Mouse (Mus musculus) ES-E14 (cell line): ENCODE measurements around the gene Letm1. TPM values are rescaled to one million over a fixed set of nuclear protein-coding genes. Genes with fewer than 3 reads are reported as not detected.
A peak's percentile ranks its signal among the peaks of the same experiment; 100 is the strongest.

Experiments used
- DNase-seq: peaks from one replicate; pipeline ENCODE4 v3.0.0-alpha.2; 2013; ENCODE audit warnings: low read depth, low spot score
- H3K27ac ChIP-seq: 2 replicates; pipeline ENCODE4 v1.5.1; 2012; ENCODE audit warnings: low read depth, mild to moderate bottlenecking, low read length, moderate library complexity, mixed read lengths; ENCODE audit not compliant: poor library complexity, insufficient read depth, severe bottlenecking
- H3K36me3 ChIP-seq: 2 replicates; pipeline ENCODE4 v1.6.1; 2012; ENCODE audit warnings: mild to moderate bottlenecking, low read length, moderate library complexity, mixed read lengths; ENCODE audit not compliant: control insufficient read depth, poor library complexity, insufficient read depth, severe bottlenecking
- H3K4me1 ChIP-seq, 2 experiments: fragments of 150-350 bp in 1 of 2; sonication (generic) in 1 of 2; 2 replicates each; pipeline ENCODE4 v1.6.1; 2012; ENCODE audit warnings: low read length in 2 of 2, mild to moderate bottlenecking in 1 of 2, mixed read lengths in 1 of 2; ENCODE audit not compliant: control insufficient read depth in 2 of 2, insufficient read depth in 2 of 2, poor library complexity in 1 of 2
- H3K4me3 ChIP-seq, 2 experiments: fragments of 150-350 bp in 1 of 2; sonication (generic) in 1 of 2; 2 replicates each; pipeline ENCODE4 v1.5.1; 2012; ENCODE audit warnings: low read length in 2 of 2, low read depth in 1 of 2, mild to moderate bottlenecking in 1 of 2, mixed read lengths in 1 of 2; ENCODE audit not compliant: insufficient read depth in 1 of 2, poor library complexity in 1 of 2, severe bottlenecking in 1 of 2
- H3K9ac ChIP-seq: 2 replicates; pipeline ENCODE4 v1.6.1; 2012; ENCODE audit warnings: low read depth, mild to moderate bottlenecking, low read length, mixed read lengths; ENCODE audit not compliant: poor library complexity, insufficient read depth, severe bottlenecking
- H3K9me3 ChIP-seq: fragments of 150-350 bp; sonication (generic); 2 replicates; pipeline ENCODE4 v1.6.1; 2012; ENCODE audit warnings: low read depth, mild to moderate bottlenecking, low read length; ENCODE audit not compliant: control insufficient read depth, insufficient read depth
- CHD2 ChIP-seq: IDR thresholded peaks from 2 replicates; pipeline ENCODE4 v1.6.1; 2014; ENCODE audit warnings: mild to moderate bottlenecking, low read depth, low read length, inconsistent platforms
- HCFC1 ChIP-seq: IDR thresholded peaks from 2 replicates; pipeline ENCODE4 v1.6.1; 2012; ENCODE audit warnings: low read length, inconsistent platforms, borderline replicate concordance; ENCODE audit not compliant: insufficient read depth
- MAFK ChIP-seq: IDR thresholded peaks from 2 replicates; pipeline ENCODE4 v1.6.1; 2014; ENCODE audit warnings: mild to moderate bottlenecking, low read depth, low read length, inconsistent platforms; ENCODE audit not compliant: insufficient read depth
- ZC3H11A ChIP-seq: IDR thresholded peaks from 2 replicates; pipeline ENCODE4 v1.6.1; 2012; ENCODE audit warnings: low read depth, mild to moderate bottlenecking, inconsistent platforms, low read length, borderline replicate concordance
- ZNF384 ChIP-seq: IDR thresholded peaks from 2 replicates; pipeline ENCODE4 v1.6.1; 2012; ENCODE audit warnings: low read depth, low read length, inconsistent platforms
- in situ Hi-C, 2 experiments: fragments of 600-800 bp; cut with MboI; formaldehyde crosslinking; loops; one replicate each; pipeline ENCODE4 v1.15.1; 2025; ENCODE audit warnings: low sequenced_read_pairs in 2 of 2, inconsistent platforms in 1 of 2; ENCODE audit not compliant: unreplicated experiment in 2 of 2
- total RNA-seq: library from RNA; depleted of rRNA; stranded (reverse); fragments of 300-350 nt; gene quantifications from 2 replicates; pipeline ENCODE4 v1.2.3, GENCODE M21; 2012

Letm1 gene
- total RNA-seq, 1 experiment: 36.5 TPM

DNA sequence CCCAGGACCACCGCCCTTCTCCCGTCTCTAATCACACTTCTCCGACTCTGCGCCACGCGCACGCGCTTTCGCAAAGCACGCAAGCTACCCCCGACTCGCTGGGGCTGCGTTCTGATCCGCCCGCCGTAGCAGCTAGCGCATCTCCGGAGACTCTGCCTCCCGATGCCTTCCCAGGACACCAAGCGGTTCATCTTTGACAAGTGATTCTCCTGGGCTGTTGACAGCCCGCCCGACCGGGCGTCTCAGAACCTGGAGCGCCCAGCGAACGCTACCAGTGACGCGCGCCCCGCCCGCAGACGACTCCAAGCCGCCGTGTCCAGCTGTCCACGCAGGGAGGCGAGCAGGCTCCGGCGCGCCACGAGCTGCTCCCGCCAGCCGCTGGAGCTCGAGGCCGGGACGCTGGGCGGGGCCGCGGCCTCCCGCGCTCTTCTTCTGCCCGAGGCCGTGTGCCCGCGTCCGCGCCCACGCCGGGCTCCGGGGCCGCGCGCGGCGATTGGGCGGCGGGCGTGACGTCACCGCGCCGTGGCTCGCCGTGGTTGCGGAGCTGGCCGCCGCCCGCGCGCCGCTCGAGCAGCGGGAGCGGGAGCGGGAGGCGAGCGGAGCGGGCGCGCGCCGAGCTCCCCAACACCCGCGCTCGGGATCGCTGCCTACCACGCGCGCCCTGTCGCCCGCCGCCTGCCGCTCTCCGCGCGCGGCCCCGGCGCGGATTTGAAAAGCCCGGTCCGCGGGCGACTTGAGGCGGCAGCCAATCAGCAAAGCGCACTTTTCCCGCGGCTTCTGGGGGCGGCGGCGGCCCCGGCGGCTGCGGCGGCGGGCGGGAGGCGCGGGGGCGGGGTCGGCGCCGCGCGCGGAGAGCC lies 37.5 kb upstream of the Letm1 start, which contains the start of gene Nsd2:
TSS of gene Nsd2 (plus strand) at position 850 of the 857 bp plus-strand sequence.
- H3K4me3 ChIP-seq: peak within 1 kb of the TSS; percentile 86 to 100
- TF ChIP-seq CHD2: no peak
- no peak for TF ChIP-seq MAFK
- no peak for TF ChIP-seq ZNF384
- no peak for TF ChIP-seq ZC3H11A
- no peak for TF ChIP-seq HCFC1
- peak; percentile 38 for DNase-seq
- H3K36me3 ChIP-seq: no peaks in the 10 kb centered on the region
- H3K9ac ChIP-seq: peak within 1 kb of the TSS; percentile 98
- in situ Hi-C loops: no loop called here
- peaks cover 2 to 12% of the 10 kb centered on the region in 2 experiments; a peak in 1 of 4 replicates for H3K4me1 ChIP-seq
- H3K27ac ChIP-seq: 0 out of 2 replicates have a peak within 1 kb of the TSS, but pooled peaks have one; percentile 27
- H3K9me3 ChIP-seq: no peaks in the 10 kb centered on the region

DNA sequence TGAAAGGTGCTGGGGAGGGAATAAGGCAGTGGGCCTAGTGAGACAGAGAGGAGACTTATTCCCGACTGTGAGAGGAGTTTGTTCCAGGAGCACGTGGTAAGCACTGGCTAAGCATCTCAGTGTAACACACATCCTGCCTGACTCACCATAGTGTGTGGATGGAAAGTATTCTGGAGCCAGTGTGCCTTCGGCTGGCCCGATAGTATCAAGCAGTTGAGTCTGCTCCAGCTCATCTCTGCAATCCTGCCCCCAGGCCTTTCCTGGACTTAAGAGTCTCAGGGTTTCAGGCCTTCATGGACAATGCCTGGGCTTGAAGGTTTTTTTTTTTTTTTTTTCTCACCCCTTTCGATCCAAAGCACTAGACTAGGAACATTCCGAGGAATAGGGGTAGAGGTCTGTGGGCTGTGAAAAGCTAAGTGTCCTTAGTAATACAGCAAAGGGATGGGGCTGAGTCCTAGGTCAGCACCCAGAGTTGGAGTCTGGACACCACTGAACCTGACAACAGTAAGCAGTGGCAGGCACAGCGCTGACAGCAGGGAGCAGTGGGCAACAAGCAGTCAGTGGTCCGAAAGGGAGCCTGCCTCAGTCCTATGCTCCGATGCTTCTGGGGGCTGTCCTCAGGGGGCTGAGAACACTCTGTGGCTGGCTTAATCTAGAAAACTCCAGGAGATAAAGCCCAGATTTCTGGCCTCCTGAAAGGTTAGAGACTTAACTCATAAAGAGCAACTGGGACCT lies 36.7 kb upstream of the Letm1 start:
- Histone ChIP-seq H3K4me1 (peaks cover 2 to 12% of the 10 kb centered on the region in 2 experiments; a peak in 1 of 4 replicates), H3K36me3 (no peaks in the 10 kb centered on the region), H3K9me3 (no peaks in the 10 kb centered on the region), H3K9ac (peak overlapping the region; percentile 74), H3K4me3 (peak overlapping the region; percentile 70 to 100), H3K27ac (no peak overlapping the region)
- no peak for DNase-seq
- no peak for TF ChIP-seq CHD2
- TF ChIP-seq ZNF384: peak; percentile 54; the same call in 1 of the 2 replicates
- in situ Hi-C loops: no loop called here

DNA sequence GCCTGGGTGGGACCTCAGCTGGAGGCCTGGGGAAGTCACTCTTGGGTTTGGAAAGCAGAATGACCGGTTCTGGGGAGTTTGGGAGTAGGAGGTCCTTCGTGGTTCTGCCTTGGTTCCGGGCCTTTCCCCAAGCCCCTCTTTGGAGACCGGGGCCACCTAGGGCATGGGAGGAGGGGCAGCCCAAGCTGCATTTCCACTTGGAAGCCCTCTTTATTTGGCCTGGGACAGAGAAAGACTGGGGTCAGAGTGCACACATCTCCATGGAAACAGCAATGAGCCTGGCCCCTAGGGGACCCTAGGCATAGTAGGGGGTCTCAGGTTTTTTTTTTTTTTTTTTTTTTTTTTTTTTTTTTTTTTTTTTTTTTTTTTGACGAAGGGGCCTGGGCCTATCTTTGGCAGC lies 35.5 kb upstream of the Letm1 start:
- Histone ChIP-seq H3K4me1 (peaks cover 2 to 12% of the 10 kb centered on the region in 2 experiments; a peak in 1 of 4 replicates), H3K36me3 (no peaks in the 10 kb centered on the region), H3K27ac (no peak overlapping the region), H3K9ac (no peak overlapping the region), H3K4me3 (no peak overlapping the region), H3K9me3 (no peaks in the 10 kb centered on the region)
- DNase-seq: no peak
- in situ Hi-C loops: no loop called here
- TF ChIP-seq HCFC1 (no peak), ZC3H11A (no peak), ZNF384 (peak; percentile 91; the same call in 1 of the 2 replicates)

DNA sequence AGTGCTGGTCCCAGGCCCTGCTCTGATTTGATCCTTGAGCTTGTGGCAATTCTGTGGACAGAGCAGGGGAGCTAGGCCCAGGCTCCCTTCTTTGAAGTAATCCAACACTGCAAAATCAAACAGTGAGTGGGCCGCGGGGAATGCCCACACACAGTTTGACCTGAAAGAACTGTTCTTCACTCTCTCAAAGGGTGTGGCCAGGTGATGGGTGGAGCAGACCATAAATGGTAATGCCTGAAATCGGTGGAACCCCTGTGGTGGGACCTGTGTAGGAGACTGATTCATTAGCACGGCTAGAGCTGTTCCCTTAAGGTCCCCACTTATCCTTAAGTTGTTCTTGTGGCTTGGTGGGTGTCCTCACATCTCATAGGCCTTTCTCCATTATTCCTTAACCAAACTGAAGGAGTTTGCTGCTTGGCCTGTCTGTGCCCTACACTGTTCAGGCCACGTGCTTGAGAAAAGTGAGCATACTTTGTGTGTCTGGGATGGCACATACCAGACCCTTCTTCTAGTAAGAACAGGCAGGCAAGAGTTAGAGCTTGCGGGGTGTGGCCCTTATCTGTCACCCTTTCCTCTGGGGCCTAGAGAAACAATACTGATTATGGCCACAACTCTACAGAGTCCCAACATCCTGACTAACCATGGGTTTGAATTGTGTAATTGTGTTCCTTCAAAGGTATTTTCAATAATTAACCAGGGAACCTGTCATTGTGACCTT lies 33.5 kb upstream of the Letm1 start:
- Histone ChIP-seq H3K4me1 (peaks cover 0 to 12% of the 10 kb centered on the region in 2 experiments; a peak in 1 of 4 replicates), H3K36me3 (no peaks in the 10 kb centered on the region), H3K9me3 (no peaks in the 10 kb centered on the region), H3K4me3 (no peak overlapping the region), H3K27ac (no peak overlapping the region), H3K9ac (no peak overlapping the region)
- TF ChIP-seq MAFK: no peak
- TF ChIP-seq ZNF384: no peak
- TF ChIP-seq CHD2: no peak
- TF ChIP-seq HCFC1: no peak
- no peak for TF ChIP-seq ZC3H11A
- in situ Hi-C loops: no loop called here
- no peak for DNase-seq
